Mouse (Mus musculus): ENCODE results near the gene P2ry12.

Gene P2ry12

DNA sequence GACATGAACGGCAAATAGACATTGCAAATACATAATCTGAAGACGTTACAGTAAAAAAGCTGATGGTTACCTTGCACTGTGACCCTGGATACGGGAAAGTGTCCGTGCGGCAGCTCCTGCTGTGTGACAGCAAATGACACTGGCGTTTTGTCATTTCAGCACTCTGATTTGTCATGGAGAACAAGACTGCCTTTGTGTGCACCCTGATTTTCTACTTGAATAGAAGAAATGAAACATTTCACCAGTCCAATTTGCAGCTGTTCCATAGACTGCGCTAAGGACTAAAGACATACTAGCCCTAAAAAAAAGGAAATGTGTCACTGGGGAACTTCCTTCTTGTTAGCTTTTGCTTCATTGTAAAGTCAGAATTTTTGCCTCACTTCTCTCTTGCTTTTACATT lies at the start of gene P2ry12:
Gene P2ry12, minus strand, starts transcription at position 168 of the 400 bp plus-strand sequence.
- in situ Hi-C loops (cut with MboI, MseI), result no loop called here

GRCm38 (mm10) chr3:59305518-59305917 lies 42.8 kb upstream of the P2ry12 start:
- in situ Hi-C loops (cut with MboI, MseI), result no loop called here

DNA sequence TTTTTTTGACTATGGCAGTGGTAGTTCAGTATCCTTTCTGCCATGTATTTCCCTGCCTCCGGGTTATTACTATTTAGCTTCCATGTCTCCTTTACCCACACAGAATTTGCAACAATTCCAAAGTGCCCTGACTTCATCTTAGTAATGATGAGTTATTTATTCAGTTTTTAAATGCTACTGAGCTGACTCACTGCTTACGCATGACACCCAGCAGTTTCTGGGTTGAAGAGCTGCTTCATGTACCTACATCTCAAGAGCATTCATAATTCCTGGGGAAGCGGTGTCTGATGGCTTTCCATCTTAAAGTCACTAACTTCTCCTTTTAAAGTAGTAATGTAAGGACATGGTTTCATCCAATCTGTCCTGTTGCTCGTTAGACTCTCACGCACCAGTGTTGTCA lies 42.3 kb upstream of the P2ry12 start:
- in situ Hi-C loops (cut with MboI, MseI), result no loop called here

DNA sequence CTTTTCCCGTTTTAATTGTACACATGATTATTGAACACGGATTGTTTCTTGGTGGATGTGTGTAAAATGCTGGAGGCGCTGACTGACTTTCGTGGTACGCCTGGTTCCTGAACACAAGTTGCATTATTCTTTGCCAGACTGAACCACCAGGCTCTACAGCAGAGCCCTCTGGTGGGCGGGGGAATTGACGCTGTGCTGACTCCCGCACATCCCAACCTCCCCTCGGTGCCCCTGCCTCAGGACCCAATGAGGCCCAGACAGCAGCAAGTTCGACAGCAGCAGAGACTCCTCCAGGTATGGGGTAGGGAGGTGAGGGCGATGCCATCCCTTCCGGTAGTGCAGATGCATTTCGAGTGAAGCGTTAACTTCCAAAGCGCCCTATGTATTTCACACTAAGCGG lies 35.0 kb upstream of the P2ry12 start:
- in situ Hi-C loops (cut with MboI, MseI), result loop anchor here (10.0 kb wide), 2 partner anchors 213 to 223 kb away; no protein-coding TSS in a partner anchor

GRCm38 (mm10) chr3:59296563-59297130 lies 34.0 kb upstream of the P2ry12 start:
- in situ Hi-C loops (cut with MboI, MseI), result loop anchor here (10.0 kb wide), 2 partner anchors 212 to 222 kb away; no protein-coding TSS in a partner anchor

- in situ Hi-C loops (cut with MboI, MseI), result loop anchor here (10.0 kb wide), 2 partner anchors 211 to 221 kb away; no protein-coding TSS in a partner anchor
Observed at GRCm38 (mm10) chr3:59295699-59296562, 33.3 kb upstream of the P2ry12 start.

- in situ Hi-C loops (cut with MboI, MseI), result loop anchor here (10.0 kb wide), 2 partner anchors 209 to 219 kb away; no protein-coding TSS in a partner anchor
Observed at GRCm38 (mm10) chr3:59293437-59294199, 30.9 kb upstream of the P2ry12 start.

GRCm38 (mm10) chr3:59290551-59290950 lies 27.9 kb upstream of the P2ry12 start:
- in situ Hi-C loops (cut with MboI, MseI), result loop anchor here (10.0 kb wide), 2 partner anchors 206 to 216 kb away; no protein-coding TSS in a partner anchor

GRCm38 (mm10) chr3:59278620-59279019 lies 15.9 kb upstream of the P2ry12 start:
- in situ Hi-C loops (cut with MboI, MseI), result no loop called here

DNA sequence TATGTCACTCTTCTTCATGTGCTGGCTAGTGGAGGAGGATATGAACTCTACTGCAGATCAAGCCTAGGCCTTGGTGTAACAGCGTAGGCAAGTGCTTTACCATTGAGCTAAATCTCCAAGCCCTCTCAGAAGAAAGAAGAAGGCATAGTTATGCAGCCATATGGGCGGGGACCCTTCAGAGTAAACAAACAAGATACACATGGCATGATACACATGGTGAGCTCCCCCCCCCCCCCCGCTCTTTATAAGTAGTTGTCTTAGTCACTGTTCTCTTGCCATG lies 15.5 kb upstream of the P2ry12 start:
- in situ Hi-C loops (cut with MboI, MseI), result no loop called here

DNA sequence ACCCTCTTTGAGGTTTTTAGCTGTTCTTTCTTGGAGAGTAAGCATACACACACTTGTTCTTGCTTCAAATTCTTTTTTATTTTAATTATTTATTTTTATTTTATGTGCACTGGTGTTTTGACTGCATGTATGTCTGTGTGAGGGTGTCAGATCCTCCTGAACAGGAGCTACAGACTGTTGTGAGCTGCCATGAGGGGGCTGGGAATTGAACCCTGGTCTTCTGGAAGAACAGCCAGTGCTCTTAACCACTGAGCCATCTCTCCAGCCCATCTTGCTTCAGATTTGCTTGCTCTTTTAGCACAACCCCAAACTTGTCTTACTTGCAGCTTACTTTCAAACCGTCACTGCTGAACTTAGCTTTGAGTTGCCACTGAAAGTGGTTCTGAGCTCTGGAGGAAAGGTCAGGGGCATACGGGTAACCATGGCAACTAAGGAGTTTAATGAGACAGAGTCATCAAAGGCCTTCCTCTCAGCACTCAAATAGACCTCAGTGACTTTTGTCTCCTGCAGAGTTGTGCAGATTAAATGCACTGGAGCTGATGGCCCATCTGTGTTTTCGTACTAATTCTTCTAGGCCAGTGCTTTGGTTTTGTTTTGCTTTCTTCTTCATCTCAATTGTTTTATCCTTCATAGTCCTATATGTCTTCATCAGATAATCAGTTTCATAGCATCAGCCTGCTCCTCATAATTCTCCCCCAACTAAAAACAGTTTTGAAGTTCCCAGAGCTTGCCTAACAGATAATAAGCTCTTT lies 15.0 kb upstream of the P2ry12 start:
- in situ Hi-C loops (cut with MboI, MseI), result no loop called here

GRCm38 (mm10) chr3:59270811-59271210 lies 8.1 kb upstream of the P2ry12 start:
- in situ Hi-C loops (cut with MboI, MseI), result no loop called here

- in situ Hi-C loops (cut with MboI, MseI), result no loop called here
Observed at GRCm38 (mm10) chr3:59263988-59264387, 1.3 kb upstream of the P2ry12 start.

DNA sequence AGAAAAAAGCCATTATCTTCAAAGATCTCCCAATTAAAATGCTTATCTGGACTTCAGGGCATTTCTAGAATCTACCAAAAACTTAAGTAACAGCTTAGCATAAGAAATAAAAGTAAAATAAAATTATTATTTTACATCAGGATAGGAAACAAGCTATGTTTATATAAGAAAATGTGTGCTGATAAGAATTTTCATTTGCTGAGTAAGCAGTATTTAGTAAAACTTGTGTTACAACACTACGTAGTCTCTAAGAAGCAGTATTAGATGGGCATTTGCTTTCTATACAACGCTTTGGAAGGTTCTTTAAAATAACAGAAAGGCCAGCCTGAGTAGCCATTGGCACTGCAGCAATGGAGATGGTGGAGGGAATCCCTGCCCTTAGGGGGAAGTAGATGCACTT lies 746 bp upstream of the P2ry12 start:
- in situ Hi-C loops (cut with MboI, MseI), result no loop called here

DNA sequence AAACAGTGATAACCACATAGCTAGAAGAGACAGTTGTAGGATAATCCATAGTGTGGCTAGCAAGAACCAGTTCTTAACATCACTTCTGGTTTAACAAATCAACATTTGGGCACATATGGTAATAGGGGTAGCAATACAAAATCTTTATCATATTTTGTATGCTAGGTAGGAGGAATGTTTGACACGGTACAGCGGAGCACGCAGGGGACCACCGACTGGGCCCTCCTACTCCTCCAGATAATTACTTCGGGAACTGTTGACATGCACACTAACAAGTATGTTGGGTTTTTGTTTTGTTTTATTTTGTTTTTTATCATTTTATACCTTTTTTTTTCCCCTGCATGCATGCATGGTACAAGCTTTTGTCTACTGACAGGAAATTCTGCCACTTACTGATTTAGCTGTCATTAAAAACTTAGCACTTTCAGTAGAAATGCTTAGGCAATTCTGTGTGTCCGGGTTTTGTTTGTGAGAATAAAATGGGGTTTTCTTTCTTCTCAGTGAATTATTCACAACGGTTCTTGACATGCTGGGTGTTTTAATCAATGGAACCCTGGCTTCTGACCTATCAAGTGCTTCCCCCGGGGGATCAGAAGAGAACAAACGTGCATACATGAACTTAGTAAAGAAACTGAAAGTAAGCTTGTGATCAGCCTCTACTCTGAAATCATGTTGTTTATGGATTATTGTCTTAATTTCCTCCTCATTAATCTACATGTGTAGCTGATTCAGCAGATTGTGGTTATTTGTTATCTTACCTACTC lies 780 bp downstream of the P2ry12 start:
- in situ Hi-C loops (cut with MboI, MseI), result no loop called here

GRCm38 (mm10) chr3:59260745-59261144 lies 1.9 kb downstream of the P2ry12 start:
- in situ Hi-C loops (cut with MboI, MseI), result no loop called here

- in situ Hi-C loops (cut with MboI, MseI), result no loop called here
Observed at GRCm38 (mm10) chr3:59257740-59258664, 4.7 kb downstream of the P2ry12 start.

- in situ Hi-C loops (cut with MboI, MseI), result no loop called here
Observed at GRCm38 (mm10) chr3:59250454-59250853, 12.2 kb downstream of the P2ry12 start.

GRCm38 (mm10) chr3:59248031-59248430 lies 14.6 kb downstream of the P2ry12 start:
- in situ Hi-C loops (cut with MboI, MseI), result no loop called here

DNA sequence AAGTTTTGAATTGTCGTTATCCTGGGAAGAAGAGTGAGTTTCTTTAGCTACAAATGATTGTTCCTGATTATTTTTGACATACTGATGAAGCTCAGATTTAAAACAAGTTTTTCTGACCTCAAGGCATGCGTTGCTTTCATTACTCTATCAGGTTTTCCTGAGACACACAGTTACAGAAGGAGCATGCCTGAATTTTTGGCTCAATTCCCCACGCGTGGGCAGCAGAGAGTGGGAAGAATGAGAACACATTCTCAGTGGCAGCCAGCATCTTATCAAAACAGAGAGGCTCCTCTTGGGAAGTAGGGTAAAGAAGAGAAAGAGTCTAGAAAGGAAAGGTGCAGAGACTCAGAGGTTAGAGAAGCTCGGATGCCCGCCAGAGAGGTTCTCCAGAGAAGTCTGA lies 19.3 kb downstream of the P2ry12 start:
- in situ Hi-C loops (cut with MboI, MseI), result no loop called here

Data from T-helper 17 cell (primary cell).